Mouse (Mus musculus) kidney, adult 2 months (tissue): ENCODE results near the gene Itgae.

Source experiments
- CTCF ChIP-seq: fragments of 200-500 bp; conservative IDR thresholded peaks from 2 replicates; pipeline ENCODE4 v1.5.1; 2011; ENCODE audit warnings: low read depth, mild to moderate bottlenecking, control low read depth, low read length, moderate library complexity, mixed read lengths; ENCODE audit not compliant: insufficient read depth, insufficient read length
- POLR2A ChIP-seq: fragments of 200-500 bp; IDR thresholded peaks from one replicate; pipeline ENCODE4 v1.6.1; 2011; ENCODE audit warnings: low read depth, low read length, control low read depth

- peak; percentile 66 for TF ChIP-seq CTCF
- no peak for TF ChIP-seq POLR2A
Observed at GRCm38 (mm10) chr11:73047542-73047996, 42.8 kb upstream of the Itgae start, which contains the start of gene Ncbp3.
